15 mouse cellular contexts compared by ENCODE assay signal in genomic region chr5:131578737-131579136, GRCm38 (mm10).
"Had no signal": no experiment of that assay in that cellular context is flagged by ENCODE, and none has a peak within 500 bp of the region (broad histone marks: within the 10 kb centered on the region; RNA-seq: fewer than 3 reads in every experiment).

No protein-coding gene starts in this region.

- H3K27ac ChIP-seq: liver, embryonic 15.5 days; lung, embryonic 15.5 days; midbrain, embryonic 13.5 days; midbrain, embryonic 15.5 days; neural tube, embryonic 12.5 days had no signal

- H3K9me3 ChIP-seq: liver, embryonic 15.5 days; lung, embryonic 15.5 days; midbrain, embryonic 13.5 days; midbrain, embryonic 15.5 days; neural tube, embryonic 12.5 days had no signal

- DNase-seq: liver, postnatal 0 days; lung, adult 2 months; lung, postnatal 4 days; right cerebral cortex, postnatal 14 days; thymus, adult 2 months; thymus, postnatal 14 days; thymus, postnatal 36 days had no signal

- ATAC-seq: liver, postnatal 0 days; lung, postnatal 0 days; midbrain, embryonic 13.5 days; midbrain, embryonic 15.5 days had no signal

- H3K36me3 ChIP-seq: liver, embryonic 15.5 days; lung, embryonic 15.5 days; midbrain, embryonic 13.5 days; midbrain, embryonic 15.5 days; neural tube, embryonic 12.5 days had no signal

- H3K27me3 ChIP-seq: liver, embryonic 15.5 days; lung, embryonic 15.5 days; midbrain, embryonic 15.5 days had no signal

- H3K4me1 ChIP-seq: lung, embryonic 15.5 days; megakaryocyte, embryonic 14.5 days had no signal

- H3K4me2 ChIP-seq: liver, embryonic 15.5 days; lung, embryonic 15.5 days; midbrain, embryonic 11.5 days; midbrain, embryonic 13.5 days; midbrain, embryonic 15.5 days; neural tube, embryonic 12.5 days had no signal

- H3K9ac ChIP-seq: liver, embryonic 15.5 days; liver, postnatal 0 days; lung, embryonic 15.5 days; midbrain, embryonic 13.5 days; midbrain, embryonic 15.5 days; neural tube, embryonic 12.5 days had no signal

- H3K4me3 ChIP-seq: liver, embryonic 15.5 days; lung, embryonic 15.5 days; megakaryocyte, embryonic 14.5 days; midbrain, embryonic 13.5 days; midbrain, embryonic 15.5 days; neural tube, embryonic 12.5 days had no signal
